Mouse (Mus musculus) retina, postnatal 1 day (tissue): Measurements from ENCODE around the gene Sept9.

Experiments
- DNase-seq: peaks from one replicate; pipeline ENCODE4 v3.0.0-alpha.2; 2012

Gene Sept9

DNA sequence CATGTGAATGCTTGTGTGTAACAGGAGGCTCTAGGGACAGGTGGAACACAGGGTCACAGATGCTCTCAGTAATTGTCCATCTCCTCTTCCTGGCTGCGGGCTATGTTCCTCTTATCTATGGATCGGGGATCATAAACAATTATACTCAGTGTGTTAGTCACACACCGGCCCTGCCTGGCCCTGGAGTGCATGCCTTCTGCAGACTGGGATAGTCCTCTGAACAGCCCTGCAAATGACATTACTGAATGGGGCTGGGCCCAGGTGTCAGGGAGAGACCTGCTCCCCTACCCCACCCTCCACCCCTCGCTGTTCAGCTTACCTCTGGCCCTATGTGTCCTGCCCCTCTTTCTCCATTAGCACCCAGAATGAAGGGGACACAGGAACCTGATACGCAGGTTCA is 22.6 kb upstream of the Sept9 start:
- DNase-seq = no peak

DNA sequence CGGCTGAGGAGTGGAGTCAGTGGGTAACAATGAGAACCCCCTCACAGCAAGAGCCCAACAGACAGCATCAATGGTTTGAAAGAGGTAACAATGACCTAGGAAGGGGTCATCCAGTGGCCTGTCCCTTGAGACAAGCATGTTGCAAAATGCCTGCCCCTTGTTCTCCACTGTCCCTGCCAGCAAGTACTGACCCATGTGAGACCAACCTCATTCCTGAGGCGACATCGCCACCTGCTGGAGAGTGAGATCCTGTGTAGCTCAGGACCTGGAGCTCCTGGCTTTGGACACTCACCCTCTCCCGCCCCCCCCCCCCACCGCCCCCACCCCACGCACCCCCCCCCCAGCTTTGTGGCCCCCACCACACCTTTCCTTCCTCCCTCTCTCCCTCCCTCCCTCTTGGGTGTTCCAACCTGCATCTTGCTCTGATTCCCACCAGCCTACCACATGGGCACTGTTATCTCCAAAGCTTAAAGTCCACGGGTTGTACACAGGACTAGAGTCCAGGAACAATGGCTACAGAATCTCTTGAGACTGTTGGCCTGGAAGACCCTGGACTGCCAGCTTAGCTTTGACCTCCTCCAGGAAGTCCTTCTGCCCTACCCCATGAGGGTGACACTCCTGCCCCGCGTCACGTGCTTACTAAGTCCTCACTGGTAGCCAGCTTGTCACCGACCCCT is 22.0 kb upstream of the Sept9 start:
- peak; percentile 94 for DNase-seq

DNA sequence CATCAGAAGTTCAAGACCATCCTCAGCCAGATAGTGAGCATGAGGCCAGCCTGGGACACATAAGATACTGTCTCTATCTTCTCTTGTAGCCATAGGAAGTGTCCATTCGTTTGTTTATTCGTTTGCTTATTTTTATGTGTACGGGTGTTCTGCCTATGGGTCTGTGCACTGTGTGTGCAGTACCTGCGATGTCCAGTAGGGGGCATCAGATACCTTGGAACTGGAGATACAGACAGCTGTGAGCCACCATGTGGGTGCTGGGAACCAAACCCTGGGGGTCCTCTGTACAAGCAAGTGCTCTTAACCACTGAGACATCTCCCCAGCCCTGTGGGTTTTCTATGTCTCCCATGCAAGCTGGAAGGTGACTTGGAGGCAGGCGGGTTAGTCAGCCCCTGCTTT is 19.6 kb upstream of the Sept9 start:
- DNase-seq = no peak

DNA sequence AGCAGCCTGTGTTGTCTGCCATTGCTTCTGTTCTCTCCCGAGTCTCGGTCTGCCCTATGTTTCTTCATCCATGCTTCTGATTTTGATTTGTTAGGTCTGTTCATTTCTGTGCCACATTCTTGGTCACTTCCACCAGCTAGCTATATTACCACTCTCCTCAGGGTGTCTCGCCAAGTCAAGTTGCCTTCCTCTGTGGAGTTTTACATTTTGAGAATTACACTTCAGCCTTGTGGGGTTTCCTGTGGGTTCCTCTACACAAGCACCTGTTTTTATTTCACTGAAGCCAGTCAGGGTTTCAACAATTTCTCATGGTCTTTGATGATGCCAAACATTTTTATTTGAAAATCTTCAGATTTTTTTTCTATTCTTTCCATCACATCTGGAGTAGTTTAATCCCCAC is 16.7 kb upstream of the Sept9 start:
- no peak for DNase-seq

DNA sequence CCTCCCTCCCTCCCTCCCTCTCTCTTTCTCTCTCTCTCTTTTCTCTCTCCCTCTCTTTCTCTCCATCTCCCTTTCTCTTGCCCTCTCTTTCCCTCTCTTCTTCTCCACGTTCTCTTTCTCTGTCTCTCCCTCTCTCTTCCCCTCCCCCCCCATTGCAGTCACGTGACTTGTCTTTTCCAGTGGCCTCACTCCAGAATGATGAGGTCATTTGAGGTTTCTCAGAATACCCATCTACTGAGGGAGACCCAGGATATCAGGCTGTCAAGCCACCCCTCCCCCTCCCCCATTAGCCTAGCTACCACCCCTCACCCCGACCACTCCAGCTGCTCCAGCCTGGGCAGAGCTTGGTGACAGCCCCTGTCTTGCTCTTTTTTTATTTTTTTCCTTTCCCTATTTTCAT is 16.2 kb upstream of the Sept9 start:
- no peak for DNase-seq

DNA sequence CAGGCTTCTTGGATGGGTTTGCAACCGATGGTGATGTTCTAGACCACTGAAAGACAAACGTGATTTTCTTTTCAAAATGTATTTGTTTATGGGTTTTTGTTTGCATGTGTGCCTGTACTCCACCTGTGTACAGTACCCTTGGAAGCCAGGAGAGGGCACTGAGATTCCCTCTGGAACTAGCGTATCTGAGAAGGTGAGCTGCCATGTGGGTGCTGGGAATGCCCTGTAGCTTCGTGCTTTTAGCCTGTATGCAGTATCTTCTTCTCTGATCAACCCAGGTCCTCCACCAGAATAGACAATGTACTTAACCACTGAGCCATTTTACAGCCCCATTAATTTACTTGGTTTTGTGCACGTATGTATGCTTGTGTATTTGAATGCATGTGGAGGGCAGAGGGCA is 15.6 kb upstream of the Sept9 start:
- DNase-seq = no peak

DNA sequence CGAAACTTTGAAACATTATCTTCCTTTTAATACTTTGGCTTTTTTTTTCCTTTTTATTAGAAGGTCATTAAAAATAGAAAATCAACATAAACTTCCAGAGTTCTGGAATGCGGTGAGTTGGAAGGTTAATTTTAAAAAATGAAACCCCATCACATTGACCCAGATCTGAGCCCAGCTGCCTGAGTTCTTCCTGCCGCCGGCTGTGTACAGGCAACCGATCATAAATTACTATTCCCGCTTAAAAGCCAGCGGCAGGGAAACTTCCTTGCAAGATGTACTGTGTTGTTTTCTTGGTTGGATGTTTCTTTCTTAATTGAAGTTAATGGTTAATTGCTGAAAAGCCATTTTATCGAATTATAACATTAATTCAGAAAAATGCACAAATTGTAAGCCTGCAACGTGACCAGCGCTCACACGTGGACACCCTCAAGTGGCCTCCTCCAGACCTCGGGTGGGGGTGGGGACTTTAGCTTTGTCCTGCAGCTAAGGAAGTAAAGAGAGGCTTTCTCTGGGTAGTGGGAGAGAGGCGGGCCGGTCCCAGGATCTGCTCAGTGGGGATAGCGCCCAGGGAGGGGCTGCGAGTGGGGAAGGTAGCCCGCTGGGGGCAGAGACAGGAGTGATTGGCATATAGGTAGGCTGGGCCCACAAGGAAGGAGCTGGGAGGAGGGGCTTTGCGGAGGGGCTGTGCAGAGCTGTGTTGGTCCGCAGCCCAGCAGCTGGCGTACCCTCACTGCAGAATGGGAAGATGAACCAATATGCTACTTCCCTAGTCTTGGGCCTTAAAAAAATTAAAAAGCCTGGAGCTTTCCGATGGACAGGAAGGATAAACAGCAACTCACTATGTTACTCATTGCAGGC is 14.2 kb upstream of the Sept9 start:
- DNase-seq = peak; percentile 72

DNA sequence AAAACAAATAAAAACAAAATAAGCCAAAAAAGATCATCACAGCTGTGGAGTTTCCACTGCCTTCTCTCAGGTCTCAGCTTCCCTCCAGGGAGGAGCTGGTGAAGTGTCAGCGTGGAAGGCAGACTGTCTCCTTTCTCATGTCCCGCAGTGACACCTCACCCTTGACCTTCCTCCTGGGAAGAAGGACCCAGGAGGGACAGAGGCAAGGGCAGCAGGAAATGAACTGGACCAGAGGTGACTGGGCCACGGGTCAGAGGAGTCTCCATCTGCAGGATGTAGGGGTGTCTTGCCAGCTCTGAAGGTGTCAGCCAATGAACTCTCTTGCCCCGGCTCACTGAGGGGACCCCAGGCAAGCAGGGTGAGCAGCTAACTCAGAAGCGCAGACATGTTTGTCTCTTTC is 7.9 kb upstream of the Sept9 start:
- DNase-seq = no peak

DNA sequence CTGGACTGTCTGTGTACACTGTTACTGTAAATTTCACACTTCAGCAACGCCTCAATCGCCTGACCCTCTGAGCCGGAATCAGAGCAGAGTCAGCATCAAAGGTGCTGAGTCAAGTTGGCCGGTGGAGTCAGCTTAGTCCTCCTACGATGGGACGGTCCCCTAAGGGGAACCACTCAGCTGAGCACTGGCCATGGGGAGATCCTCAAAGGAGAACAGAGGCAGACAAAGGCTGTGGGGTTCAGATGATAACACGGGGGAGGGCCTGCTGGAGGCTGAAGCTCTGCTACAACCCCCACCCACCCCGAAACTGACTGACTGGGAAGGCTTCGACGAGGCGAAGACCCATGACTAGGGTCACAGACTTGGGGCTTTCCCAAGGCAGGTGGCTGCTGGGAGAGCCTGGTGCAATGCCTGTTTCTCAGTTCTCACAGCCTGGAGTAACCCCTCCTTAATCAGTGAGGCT is 5.0 kb upstream of the Sept9 start:
- no peak for DNase-seq

DNA sequence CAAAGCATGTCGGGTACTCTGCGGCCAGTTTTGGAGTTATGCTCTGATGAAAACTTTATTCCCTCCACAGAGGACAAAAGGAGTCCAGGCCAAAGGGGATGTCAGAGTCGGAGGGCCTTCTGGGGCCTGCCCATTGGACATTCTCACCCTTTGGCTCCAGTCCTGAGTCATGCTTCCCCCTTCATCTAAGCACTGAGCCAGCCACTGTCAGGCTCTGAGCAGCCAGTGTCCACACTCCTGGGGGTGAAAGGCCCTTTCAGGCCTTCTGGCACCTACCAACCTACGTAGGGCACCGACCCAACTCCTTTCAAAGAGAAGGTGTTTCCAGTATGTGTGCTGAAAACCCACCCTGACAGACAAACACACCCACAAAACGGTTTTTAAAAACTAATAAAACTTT is 3.8 kb upstream of the Sept9 start:
- no peak for DNase-seq

DNA sequence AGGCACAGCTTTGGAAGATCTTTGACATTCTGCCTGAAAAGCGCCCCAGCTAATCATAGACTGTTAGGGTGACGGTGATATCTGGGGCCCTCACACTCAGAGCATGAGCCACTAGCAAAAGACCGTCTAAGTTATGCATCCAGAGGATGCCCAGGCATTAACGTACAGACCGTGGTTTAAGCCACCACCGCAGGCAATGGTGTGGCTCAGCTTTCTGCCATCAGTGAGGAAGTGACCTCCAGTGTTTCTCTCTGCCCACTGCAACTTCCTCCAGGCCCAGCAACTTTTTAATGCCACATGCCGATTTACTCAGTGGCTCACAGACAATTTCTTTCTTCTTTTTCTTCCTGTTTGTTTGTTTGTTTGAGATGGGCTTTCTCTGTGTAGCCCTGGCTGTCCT is 2.8 kb upstream of the Sept9 start:
- no peak for DNase-seq

DNA sequence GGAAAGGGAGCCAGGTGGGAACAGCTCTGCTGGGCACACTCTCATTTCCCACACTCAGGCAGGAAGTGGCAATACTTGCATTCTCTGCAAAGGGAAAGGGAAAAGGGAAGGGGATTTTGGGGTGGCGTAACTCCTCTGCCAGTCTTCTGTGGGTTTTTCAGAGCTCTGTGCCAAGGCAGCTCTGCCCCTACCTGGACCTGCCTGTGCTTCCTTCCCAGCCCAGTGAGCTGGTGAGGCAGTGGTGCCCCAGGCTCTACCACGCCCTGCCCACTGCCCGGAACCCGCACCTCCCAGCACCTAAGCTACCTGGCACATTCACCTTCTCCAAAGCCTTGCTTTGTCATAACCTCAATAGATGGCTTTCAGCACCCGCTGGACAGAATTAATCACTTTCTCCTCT is 1.3 kb upstream of the Sept9 start:
- DNase-seq = no peak

DNA sequence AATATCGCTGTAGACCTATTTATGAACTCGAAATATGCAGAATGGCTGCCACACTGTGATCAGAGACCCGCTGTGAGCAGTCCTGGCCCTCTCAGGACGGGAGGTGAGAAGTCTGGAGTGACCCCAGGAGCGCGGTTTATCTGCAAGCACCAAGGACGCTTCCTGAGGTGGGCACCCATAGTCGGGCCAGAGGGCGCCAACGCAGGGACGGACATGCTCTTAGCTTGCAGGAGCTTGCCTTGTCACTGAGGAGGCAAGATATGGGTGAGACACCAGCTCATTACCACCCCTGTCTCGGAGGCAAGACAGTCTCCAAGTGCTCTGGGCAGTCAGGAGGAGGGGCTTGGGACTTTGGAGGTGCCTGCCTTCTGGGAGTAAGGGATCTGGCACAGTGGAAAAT is 2.4 kb downstream of the Sept9 start:
- DNase-seq = no peak

DNA sequence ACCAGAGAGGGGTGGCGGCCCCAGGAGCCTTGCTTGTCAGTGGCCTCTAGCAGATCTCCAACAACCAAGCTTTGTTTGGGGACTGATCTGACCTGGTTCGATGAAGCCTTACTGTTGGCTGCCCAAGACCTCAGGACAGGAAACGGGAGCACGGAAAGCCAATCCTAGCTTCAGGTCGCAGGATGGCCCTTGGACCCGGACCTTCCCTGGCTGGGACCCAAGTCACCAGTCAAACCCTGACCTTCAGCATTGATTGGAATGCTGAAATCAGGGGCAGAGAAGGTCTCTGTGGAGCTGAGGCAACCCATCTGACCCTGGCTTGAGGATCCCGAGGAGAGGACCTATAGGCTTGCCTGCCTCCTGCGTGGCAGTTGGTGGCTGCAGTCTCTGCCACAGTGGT is 5.1 kb downstream of the Sept9 start:
- no peak for DNase-seq

DNA sequence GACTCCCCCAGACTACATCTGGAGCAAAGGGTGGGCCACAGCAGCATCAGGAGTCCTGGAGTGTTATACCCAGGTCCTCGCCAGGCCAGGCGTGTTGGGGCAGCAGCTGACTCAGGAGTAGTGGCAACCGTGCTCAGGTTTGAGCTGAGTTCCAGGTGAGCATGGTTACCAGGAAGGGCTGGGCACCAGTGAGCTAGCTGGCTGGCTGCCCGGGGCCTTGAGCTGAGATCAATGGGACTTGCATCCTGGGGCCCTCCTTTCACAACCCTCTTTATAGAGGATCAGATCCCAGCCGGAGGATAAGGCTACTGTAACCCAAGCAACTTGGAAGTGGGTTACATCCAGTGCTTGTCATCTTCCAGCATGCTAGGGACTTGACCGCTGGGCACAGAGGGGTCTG is 5.6 kb downstream of the Sept9 start:
- DNase-seq = no peak

DNA sequence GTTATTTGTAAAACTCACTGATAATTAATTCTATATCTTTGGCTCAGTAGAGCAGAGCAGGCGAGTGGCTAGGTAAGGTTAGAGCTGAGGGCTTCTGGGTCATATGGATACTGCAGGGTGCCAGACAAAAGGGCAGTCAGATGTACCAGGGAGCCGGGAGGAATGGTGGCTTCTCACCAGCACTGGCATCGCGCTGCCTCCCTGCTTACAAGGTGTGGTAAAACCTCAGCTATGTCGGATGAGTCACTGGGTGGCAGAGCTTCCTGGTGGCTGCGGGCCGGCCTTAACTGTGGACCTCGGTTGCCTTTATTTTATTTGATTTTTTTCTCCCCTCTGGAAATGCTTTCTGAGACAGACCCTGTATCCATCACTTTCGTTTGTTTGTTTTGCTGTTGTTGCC is 6.0 kb downstream of the Sept9 start:
- DNase-seq = no peak

DNA sequence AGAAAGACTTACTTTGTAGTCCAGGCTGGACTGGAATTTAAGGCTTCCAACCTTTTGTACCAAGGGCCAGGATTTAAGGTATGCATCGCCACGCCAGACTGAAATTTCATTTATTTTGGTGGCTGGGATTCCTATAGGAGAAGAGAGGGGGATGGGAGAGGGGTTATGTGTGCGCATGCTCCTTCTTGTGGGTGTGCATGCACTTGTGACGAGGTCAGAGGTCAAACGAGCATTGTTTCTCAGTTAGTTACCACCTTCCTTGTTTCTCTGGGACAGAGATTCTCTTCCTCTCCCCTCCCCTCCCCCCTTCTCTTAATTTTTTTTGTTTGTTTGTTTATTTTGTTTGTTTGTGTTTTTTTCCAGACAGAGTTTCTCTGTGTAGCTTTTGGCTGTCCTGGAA is 8.0 kb downstream of the Sept9 start:
- no peak for DNase-seq

DNA sequence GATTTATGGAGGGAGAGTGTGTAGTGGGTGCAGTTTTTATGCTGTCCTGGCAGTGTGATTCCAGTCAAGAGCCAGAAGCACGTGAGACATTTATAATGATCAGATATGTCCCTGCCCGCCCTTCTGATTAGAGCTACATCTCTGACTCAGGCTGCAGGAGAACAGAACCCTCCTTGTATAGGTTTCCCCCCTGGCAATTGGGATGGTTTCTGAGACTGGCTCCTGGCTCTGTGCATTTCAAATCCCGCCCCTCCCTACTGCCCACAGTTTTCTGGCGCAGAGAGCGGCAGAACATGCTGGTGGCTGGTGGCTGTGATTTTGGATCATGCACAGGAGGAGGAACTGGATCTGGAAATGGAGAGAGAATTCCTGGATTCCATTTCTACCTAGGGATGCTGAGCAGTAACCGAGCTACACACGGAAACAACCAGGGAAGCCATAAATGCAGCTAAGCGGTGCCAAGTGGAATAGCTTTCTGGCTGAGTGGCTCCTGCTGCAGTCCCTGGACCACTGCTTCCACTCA is 8.8 kb downstream of the Sept9 start:
- DNase-seq = no peak

DNA sequence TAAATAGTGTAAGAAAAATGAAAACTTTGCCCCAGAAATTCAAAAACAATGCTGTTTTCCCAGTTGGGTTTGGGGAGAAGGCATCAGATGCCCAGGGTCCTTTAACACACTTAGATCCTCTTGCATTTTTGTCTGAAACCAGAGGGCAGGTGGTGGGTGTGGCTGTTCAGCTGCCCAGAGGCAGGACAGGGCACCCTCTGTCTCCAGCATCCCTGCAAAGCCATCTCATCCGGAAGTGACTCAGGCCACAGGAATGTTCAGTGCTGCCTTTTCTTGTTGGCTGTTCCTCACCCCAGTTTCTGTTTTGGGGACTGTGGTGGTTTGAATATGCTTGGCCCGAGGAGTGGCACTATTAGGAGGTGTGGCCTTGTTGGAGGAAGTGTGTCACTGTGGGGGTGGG is 17.3 kb downstream of the Sept9 start:
- DNase-seq = no peak

DNA sequence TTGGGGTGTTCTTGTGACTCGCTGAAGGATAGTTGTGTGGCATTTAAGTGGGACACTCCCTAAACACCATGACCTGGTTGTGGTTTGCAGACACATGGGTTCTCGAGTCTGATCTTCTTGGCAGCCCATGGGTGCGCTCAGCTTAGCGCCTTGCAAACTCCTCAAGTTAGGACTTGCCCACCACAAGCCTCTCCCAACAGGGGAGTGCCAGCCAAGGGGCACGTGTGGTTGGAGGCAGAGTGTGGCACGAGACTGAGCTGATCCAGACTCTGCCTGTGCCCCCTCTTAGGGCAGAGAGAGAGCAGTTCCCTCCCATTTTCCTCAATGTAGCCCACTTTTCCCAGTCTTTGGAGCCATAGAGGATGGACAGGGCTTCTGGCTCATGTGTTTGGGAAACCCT is 18.6 kb downstream of the Sept9 start:
- DNase-seq = no peak

DNA sequence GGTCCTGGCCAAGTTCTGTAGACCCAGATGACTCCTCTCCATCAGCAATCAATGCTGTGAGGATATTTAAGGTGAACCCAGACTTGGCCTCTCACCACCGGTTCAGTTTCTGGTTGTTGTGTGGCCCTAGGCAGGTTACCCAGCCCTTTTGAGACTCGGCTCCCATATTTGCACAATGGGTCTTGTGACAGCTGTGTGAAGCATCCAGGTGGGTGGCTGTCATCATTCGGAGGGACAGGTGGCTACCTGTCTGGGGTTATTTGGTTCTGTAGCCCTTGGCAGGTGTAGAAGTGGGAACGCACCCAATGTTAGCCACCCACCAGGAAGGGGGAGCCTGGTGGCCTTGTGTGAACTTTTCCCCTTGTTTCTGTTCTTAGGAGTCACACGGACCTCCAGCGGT is 19.0 kb downstream of the Sept9 start:
- no peak for DNase-seq

DNA sequence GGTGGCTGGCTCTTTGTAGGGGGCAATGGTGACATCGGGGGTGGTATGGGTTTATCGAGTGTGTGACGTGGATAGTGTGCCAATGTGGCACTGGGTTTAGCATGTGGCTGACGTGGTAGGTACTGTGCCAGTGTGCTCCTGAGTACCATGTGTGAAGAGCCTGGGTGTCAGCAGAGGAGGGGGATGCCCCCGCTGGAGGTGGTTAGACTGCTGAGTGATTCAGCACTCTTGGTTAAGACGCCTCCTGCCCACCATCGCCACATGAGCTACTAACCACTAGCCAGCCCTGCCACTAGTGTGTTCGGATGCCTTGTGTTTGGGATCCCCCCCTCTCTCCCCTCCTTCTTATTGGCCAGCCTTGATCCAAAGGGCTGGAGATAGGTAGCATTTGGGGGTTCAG is 21.3 kb downstream of the Sept9 start:
- DNase-seq = no peak

DNA sequence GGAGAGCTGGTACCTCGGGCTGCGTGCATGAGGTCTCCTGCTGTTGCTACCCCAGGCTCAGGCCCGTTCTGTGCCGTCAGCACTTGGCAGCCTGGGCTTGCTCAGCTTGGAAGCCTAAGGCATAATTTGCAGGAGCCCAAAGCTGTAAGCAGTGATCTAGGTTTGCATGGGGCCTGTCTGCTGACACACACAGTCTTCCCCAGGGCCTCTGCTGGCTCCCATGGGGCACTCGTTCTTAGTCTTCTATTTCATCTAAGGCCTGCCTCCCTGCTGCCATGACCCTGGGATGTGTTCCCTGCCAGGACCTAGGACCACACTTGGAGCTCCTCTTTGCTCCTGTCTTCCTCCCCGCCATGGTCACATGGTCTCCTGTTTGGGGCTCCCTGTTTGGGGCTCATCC is 21.7 kb downstream of the Sept9 start:
- DNase-seq = no peak

DNA sequence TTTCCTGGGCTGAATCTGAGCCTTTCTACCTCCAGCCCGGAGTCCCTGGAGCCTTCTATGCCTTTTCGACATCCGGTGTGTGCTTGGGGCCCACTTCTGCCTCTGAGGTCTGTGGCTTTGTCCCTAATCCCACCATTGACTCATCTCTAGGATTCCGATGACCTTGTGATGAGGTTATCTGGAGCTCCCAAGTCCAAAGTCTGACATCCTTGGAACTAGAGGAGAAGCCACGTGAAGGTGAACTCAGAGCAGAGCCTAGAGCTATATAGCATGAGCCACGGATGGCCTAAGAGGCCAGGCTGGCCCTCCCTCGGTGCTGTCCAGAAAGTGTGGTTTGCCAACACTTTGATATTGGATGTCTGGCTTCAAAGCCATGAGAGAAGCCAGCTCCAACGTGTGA is 23.4 kb downstream of the Sept9 start:
- DNase-seq = no peak

DNA sequence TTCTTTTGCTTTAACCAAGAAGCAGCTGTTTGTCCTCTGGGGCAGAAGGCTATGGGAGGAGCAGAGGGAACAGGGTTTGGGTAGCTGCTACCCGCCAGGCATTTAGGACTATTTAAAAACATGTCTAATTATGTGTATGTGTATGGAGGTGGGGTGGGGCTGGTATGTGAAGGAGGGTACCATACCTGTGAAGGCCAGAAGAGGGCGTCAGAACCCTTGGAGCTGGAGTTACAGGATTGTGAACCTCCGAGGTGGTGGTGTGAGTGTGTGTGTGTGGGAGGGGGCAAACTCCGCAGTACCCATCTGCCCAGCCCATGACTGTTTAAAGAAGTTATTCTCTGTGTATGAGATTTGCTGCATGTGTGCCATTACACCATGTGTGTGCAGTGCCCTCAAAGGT is 25.3 kb downstream of the Sept9 start:
- no peak for DNase-seq
